8 mouse cellular contexts compared by ENCODE assay signal in the genomic region with DNA sequence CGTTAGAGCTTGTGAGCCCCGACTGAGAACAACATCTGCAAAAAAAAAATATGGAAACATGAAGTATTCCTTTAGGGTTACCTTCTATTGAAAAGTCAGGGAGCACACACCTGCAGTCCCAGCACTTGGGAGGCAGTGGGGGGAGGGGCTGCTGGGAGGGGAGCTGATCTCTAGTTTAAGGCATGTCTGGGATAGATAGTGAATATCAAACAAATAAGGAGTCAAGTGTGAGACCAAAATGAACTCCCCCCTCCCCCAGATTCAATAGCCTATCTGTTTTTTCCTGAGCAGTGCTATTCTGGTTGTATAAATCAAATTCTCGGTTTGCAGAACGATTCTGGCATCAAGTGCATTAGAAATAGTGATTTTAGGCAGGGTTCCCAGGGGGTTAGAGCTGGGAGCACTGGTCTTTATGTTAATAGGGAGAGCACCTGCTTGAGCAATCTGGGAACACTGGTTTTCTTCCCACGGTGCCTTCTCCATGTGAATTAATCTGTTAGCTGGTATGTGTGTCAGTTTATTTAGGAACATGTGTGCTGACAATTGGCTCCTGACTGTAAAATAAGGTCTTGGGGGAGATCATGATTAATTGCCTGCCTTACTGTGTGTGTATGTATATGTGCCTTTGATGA.
DNase-seq lines count a peak whose midpoint lies in the region; ATAC-seq and TF ChIP-seq lines count a peak whose summit lies in the region.

No protein-coding gene starts in this region.

- no peak overlapping the region for H3K4me3 ChIP-seq in heart, embryonic 14.5 days (ENCODE audit: control insufficient read depth in 1 of 2, insufficient read depth in 1 of 2, low read depth in 1 of 2, low read length in 2 of 2)
- H3K4me3 ChIP-seq in heart, adult 2 months: no peak overlapping the region
- peak overlapping the region; percentile 59 for H3K4me3 ChIP-seq in E14TG2a.4 (replicated peaks; ENCODE audit: low read length)
- H3K4me3 ChIP-seq in forebrain, embryonic 12.5 days (replicated peaks): no peak overlapping the region
- peak overlapping the region; percentile 46 for H3K4me3 ChIP-seq in midbrain, embryonic 10.5 days

- H3K27me3 ChIP-seq in heart, embryonic 14.5 days (ENCODE audit: control insufficient read depth, insufficient read depth, low read length): peaks cover 18% of the 10 kb centered on the region; the same call in 1 of the 2 replicates
- H3K27me3 ChIP-seq in heart, adult 2 months (ENCODE audit: control insufficient read depth, insufficient read depth, low read length): no peaks in the 10 kb centered on the region
- 0 out of 2 replicates have a peak, but pooled peaks cover 3% of the 10 kb centered on the region for H3K27me3 ChIP-seq in E14TG2a.4 (ENCODE audit: insufficient read depth, low read length)
- H3K27me3 ChIP-seq in forebrain, embryonic 12.5 days: no peaks in the 10 kb centered on the region
- H3K27me3 ChIP-seq in midbrain, embryonic 10.5 days (ENCODE audit: low read depth, poor library complexity, severe bottlenecking): peaks cover 13% of the 10 kb centered on the region; the same call in 1 of the 2 replicates

- H3K9me3 ChIP-seq in heart, embryonic 14.5 days (ENCODE audit: control insufficient read depth, low read length): no peaks in the 10 kb centered on the region
- H3K9me3 ChIP-seq in E14TG2a.4 (ENCODE audit: low read length): no peaks in the 10 kb centered on the region
- H3K9me3 ChIP-seq in forebrain, embryonic 12.5 days: no peaks in the 10 kb centered on the region
- no peaks in the 10 kb centered on the region for H3K9me3 ChIP-seq in midbrain, embryonic 10.5 days (replicated peaks)

- TF ChIP-seq POLR2A in heart, adult 2 months (IDR thresholded peaks at IDR 0.05; ENCODE audit: insufficient read depth, low read depth, low read length): no peak

- ATAC-seq in heart, embryonic 14.5 days (ENCODE audit: insufficient number of reproducible peaks, insufficient read depth, low FRiP score, low read depth): no peak
- no peak for ATAC-seq in forebrain, embryonic 12.5 days (ENCODE audit: low FRiP score)

- intact Hi-C loops in heart, adult 2 months (cut with DNase I): loop anchor here (5.0 kb wide), 2 partner anchors 195 to 500 kb away; a partner anchor contains a TSS
- intact Hi-C loops in left cerebral cortex, postnatal 4 days (cut with DNase I): loop anchor here (10.0 kb wide), 1 partner anchor 192 kb away; a partner anchor contains a TSS

- WGBS in heart, embryonic 14.5 days: 42% methylated on average over 5 of the region's 5 CpGs
- 56% methylated on average over 5 of the region's 5 CpGs for WGBS in heart, adult 2 months
- WGBS in forebrain, embryonic 12.5 days: 19% methylated on average over 5 of the region's 5 CpGs
- WGBS in midbrain, embryonic 10.5 days: 23% methylated on average over 5 of the region's 5 CpGs

- no peaks in the 10 kb centered on the region for H3K36me3 ChIP-seq in heart, embryonic 14.5 days (ENCODE audit: control insufficient read depth, insufficient read depth, low read length)
- H3K36me3 ChIP-seq in heart, adult 2 months (ENCODE audit: control insufficient read depth, insufficient read depth, low read length): no peaks in the 10 kb centered on the region
- no peaks in the 10 kb centered on the region for H3K36me3 ChIP-seq in E14TG2a.4 (ENCODE audit: insufficient read depth, low read length)
- H3K36me3 ChIP-seq in forebrain, embryonic 12.5 days (replicated peaks): no peaks in the 10 kb centered on the region
- H3K36me3 ChIP-seq in midbrain, embryonic 10.5 days: no peaks in the 10 kb centered on the region

- no peaks in the 10 kb centered on the region for H3K79me2 ChIP-seq in heart, adult 2 months (replicated peaks; ENCODE audit: control insufficient read depth, insufficient read depth, low read length)

- TF ChIP-seq CTCF in heart, adult 2 months (IDR thresholded peaks at IDR 0.05): no peak
- no peak for TF ChIP-seq CTCF in E14TG2a.4 (conservative IDR thresholded peaks at IDR 0.05; ENCODE audit: low read length)

- no peak for TF ChIP-seq EP300 in heart, adult 2 months (IDR thresholded peaks at IDR 0.05; ENCODE audit: insufficient read depth, low read depth, low read length)

- H3K9ac ChIP-seq in heart, embryonic 14.5 days (ENCODE audit: low read length): no peak overlapping the region
- no peak overlapping the region for H3K9ac ChIP-seq in heart, adult 2 months (ENCODE audit: low read depth, low read length)
- peak overlapping the region; percentile 29; the same call in 1 of the 2 replicates for H3K9ac ChIP-seq in forebrain, embryonic 12.5 days

- H3K27ac ChIP-seq in heart, embryonic 14.5 days (replicated peaks in 1 of 2; ENCODE audit: control insufficient read depth in 1 of 2, insufficient read depth in 1 of 2, low read depth in 2 of 2, low read length in 2 of 2): peak overlapping the region in 1 of 2 experiments; percentile 77; a peak in 3 of 4 replicates
- H3K27ac ChIP-seq in heart, adult 2 months: no peak overlapping the region
- H3K27ac ChIP-seq in forebrain, embryonic 12.5 days: peak overlapping the region; percentile 87
- H3K27ac ChIP-seq in midbrain, embryonic 10.5 days (replicated peaks): peak overlapping the region; percentile 85

- no peak for DNase-seq in heart, adult 2 months
- no peak for DNase-seq in midbrain, embryonic 10.5 days (ENCODE audit: low spot score)
- DNase-seq in frontal cortex, adult 2 months (ENCODE audit: extremely low spot score in 1 of 2, low spot score in 1 of 2): no peak
- no peak for DNase-seq in left cerebral cortex, postnatal 4 days
- no peak for DNase-seq in spleen, postnatal 4 days (ENCODE audit: low spot score in 2 of 2)

- H3K4me1 ChIP-seq in heart, embryonic 14.5 days (ENCODE audit: control insufficient read depth in 2 of 2, insufficient read depth in 2 of 2, low read length in 2 of 2): peaks cover 31 to 50% of the 10 kb centered on the region in 2 experiments
- H3K4me1 ChIP-seq in heart, adult 2 months (ENCODE audit: control insufficient read depth, insufficient read depth, low read length): peaks cover 2% of the 10 kb centered on the region; the same call in 1 of the 2 replicates
- H3K4me1 ChIP-seq in E14TG2a.4 (replicated peaks; ENCODE audit: low read depth, low read length): peaks cover 96% of the 10 kb centered on the region
- H3K4me1 ChIP-seq in forebrain, embryonic 12.5 days: peaks cover 72% of the 10 kb centered on the region
- peaks cover 91% of the 10 kb centered on the region for H3K4me1 ChIP-seq in midbrain, embryonic 10.5 days

- H3K4me2 ChIP-seq in heart, embryonic 14.5 days (ENCODE audit: low read length): peak overlapping the region; percentile 83; the same call in 1 of the 2 replicates
- peak overlapping the region; percentile 55 for H3K4me2 ChIP-seq in forebrain, embryonic 12.5 days

Comparison
In these comparisons a context has a peak if more than half of its experiments do, and no peak if none do; other contexts are left out.
1. H3K4me3 ChIP-seq: peak in E14TG2a.4 (single experiment) and midbrain, embryonic 10.5 days (single experiment); none in heart, embryonic 14.5 days (0 of 2), heart, adult 2 months (single experiment) and forebrain, embryonic 12.5 days (single experiment).